Mouse (Mus musculus) embryonic facial prominence, embryonic 13.5 days (tissue): ENCODE results near the gene Il1r1. TPM values are rescaled to one million over a fixed set of nuclear protein-coding genes. Genes with fewer than 3 reads are reported as not detected.

Experiments
- ATAC-seq: fragments of 200-750 bp; cut with Nextera tagmentation; 2 replicates; pipeline ENCODE4 v1.8.0; 2017; ENCODE audit warnings: low read depth; ENCODE audit not compliant: insufficient number of reproducible peaks, insufficient read depth, low FRiP score, low TSS enrichment
- H3K27ac ChIP-seq: fragments of 300-500 bp; sonication (generic); 2 replicates; pipeline ENCODE4 v1.5.1; 2015; ENCODE audit warnings: moderate library complexity, mild to moderate bottlenecking, inconsistent platforms
- H3K27me3 ChIP-seq: fragments of 300-500 bp; sonication (generic); 2 replicates; pipeline ENCODE4 v1.6.1; 2015; ENCODE audit warnings: mild to moderate bottlenecking, inconsistent platforms
- H3K36me3 ChIP-seq: fragments of 300-500 bp; sonication (generic); 2 replicates; pipeline ENCODE4 v1.6.1; 2015; ENCODE audit warnings: mild to moderate bottlenecking, inconsistent platforms
- H3K4me1 ChIP-seq: fragments of 300-500 bp; sonication (generic); 2 replicates; pipeline ENCODE4 v1.6.1; 2015; ENCODE audit warnings: inconsistent platforms
- H3K4me2 ChIP-seq: fragments of 300-500 bp; sonication (generic); 2 replicates; pipeline ENCODE4 v1.6.1; 2015; ENCODE audit warnings: moderate library complexity, mild to moderate bottlenecking, inconsistent platforms
- H3K4me3 ChIP-seq: fragments of 300-500 bp; sonication (generic); 2 replicates; pipeline ENCODE4 v1.5.1; 2015; ENCODE audit warnings: mild to moderate bottlenecking, inconsistent platforms
- H3K9ac ChIP-seq: fragments of 300-500 bp; sonication (generic); 2 replicates; pipeline ENCODE4 v1.6.1; 2015; ENCODE audit warnings: mild to moderate bottlenecking, inconsistent platforms
- H3K9me3 ChIP-seq: fragments of 300-500 bp; sonication (generic); 2 replicates; pipeline ENCODE4 v1.6.1; 2016; ENCODE audit warnings: inconsistent platforms
- WGBS: fragments of 180-500 bp; shearing (Covaris S2); methylation state at CpG from one replicate; pipeline ENCODE4 v1.1.7; 2015; ENCODE audit warnings: mixed read lengths; 5-methylcytosine and 5-hydroxymethylcytosine counted together
- polyA plus RNA-seq: library from polyadenylated mRNA; unstranded; fragments of >200 nt; fragmentation: Nextera tagmentation; extraction: Ambion mirVana; gene quantifications from 2 replicates; pipeline ENCODE4 v1.2.1, GENCODE M21; 2015

Il1r1 gene
- polyA plus RNA-seq = 6.7 and 7.2 TPM in 2 replicates

DNA sequence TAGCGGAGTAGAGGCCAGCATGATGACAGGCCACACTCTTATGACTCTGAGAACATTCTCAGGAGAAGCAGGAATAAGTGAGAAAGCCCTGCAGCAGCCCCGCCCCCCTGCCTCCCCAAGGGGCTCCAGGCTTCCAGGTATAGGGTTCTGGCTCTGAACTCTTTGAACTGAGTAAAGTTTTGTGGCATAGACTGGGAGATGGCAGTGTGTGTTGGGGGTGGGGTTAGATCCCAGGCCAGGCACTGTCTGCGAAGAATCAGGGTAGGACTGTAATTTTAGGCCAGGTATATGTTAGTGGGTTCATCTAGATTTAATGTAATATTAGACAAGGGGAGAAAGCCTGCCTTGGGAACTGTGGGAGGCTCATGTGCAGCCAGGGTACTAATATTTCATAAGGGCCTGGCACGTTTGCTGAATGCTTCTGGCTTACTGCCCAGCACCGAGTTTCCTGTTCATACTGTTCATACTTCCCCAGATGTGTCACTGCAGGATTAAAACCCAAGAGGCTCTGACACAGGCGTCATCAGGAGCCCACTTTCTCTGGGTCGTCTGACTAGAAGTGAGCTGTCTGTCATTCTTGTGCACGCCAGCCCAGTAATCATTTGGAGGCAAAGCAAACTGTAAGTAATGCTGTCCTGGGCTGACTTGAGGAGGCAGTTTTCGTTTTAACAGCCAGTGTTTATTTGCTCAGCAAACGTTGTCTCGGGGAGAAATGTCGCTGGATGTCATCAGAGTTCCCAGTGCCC lies at the start of gene Il1r1:
Il1r1 (plus strand) TSS at position 542 of the 746 bp plus-strand sequence.
- peak within 1 kb of the TSS; percentile 44; the same call in 1 of the 2 replicates for H3K9ac ChIP-seq
- peak; percentile 71 for ATAC-seq
- H3K4me1 ChIP-seq = peaks cover 19% of the 10 kb centered on the region
- H3K27me3 ChIP-seq = no peaks in the 10 kb centered on the region; the same call in 1 of the 2 replicates
- H3K4me3 ChIP-seq = no peak within 1 kb of the TSS
- H3K9me3 ChIP-seq = no peaks in the 10 kb centered on the region
- H3K4me2 ChIP-seq = peak within 1 kb of the TSS; percentile 32
- H3K36me3 ChIP-seq = no peaks in the 10 kb centered on the region
- H3K27ac ChIP-seq = peak within 1 kb of the TSS; percentile 77
- WGBS = 36% methylated on average over 12 of the region's 12 CpGs

DNA sequence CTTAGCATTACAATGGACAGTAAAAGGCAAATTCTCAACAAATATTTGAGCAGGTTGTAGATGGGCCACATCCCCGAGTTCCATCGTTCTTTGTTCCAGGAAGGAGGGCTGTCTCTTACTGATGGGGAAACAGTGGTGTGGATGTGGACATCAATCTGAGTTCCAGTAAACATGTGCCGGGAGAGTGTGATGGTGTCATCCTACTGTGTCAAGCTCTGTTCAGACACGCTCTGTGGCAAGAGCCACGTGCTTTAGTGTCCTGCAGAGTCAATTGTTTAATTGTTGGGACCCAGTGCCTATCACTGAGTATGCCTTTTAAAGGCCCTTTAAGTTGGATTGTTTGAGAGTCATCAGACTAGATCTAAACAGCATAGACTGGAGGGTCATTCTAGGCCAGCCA lies 49.8 kb upstream of the Il1r1 start:
- no peak overlapping the region for H3K4me3 ChIP-seq
- peaks cover 12% of the 10 kb centered on the region for H3K4me1 ChIP-seq
- no peak overlapping the region for H3K9ac ChIP-seq
- no peak for ATAC-seq
- 91% methylated on average over 5 of the region's 5 CpGs for WGBS
- no peaks in the 10 kb centered on the region for H3K27me3 ChIP-seq
- no peak overlapping the region for H3K4me2 ChIP-seq
- no peaks in the 10 kb centered on the region for H3K9me3 ChIP-seq
- no peaks in the 10 kb centered on the region for H3K36me3 ChIP-seq
- no peak overlapping the region for H3K27ac ChIP-seq

DNA sequence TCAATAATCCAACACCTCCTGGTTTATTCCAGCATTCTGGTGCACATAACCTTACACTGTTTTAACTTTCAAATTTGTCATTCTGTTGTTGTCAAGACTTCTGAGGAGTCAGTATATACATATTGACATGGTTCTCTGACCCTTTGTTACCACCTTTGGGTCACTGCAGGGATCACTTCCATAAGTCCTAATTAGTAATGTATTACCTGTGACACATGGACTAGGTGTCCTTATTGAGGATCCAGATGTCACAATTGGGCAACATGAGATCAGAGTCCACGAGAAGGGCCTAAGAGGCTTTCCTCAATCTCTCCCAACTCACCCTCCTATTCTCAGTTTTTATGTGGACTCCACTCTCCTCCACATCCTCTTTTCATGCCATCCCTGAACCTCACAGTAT lies 49.1 kb upstream of the Il1r1 start:
- H3K4me2 ChIP-seq = no peak overlapping the region
- H3K27ac ChIP-seq = no peak overlapping the region
- H3K27me3 ChIP-seq = no peaks in the 10 kb centered on the region
- H3K4me3 ChIP-seq = no peak overlapping the region
- WGBS = 93% methylated on average over 1 of the region's 1 CpGs
- no peak overlapping the region for H3K9ac ChIP-seq
- no peaks in the 10 kb centered on the region for H3K9me3 ChIP-seq
- no peaks in the 10 kb centered on the region for H3K36me3 ChIP-seq
- ATAC-seq = no peak
- H3K4me1 ChIP-seq = peaks cover 12% of the 10 kb centered on the region

DNA sequence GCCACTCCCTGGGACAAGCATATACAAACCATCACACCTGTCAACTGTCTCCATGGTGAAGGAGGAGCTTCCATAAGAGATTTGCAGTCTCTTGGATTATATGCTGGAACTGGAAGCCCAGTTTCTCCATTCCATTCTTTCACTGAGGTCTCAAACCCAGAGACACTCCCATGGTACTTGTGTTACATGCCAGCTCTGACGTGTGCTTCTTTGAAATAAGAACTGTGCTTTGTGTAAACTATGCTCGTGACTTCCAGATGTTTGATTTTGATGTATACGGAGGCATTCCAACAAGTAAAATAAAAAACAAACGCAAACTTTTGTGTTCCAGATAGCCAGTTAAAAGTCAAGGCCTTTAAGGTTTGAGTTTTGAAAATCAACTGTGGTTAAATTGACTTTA lies 45.8 kb upstream of the Il1r1 start:
- WGBS = 23% methylated on average over 4 of the region's 4 CpGs
- Histone ChIP-seq H3K4me3 (no peak overlapping the region), H3K27ac (no peak overlapping the region), H3K4me2 (no peak overlapping the region), H3K4me1 (peaks cover 12% of the 10 kb centered on the region), H3K9ac (no peak overlapping the region), H3K27me3 (no peaks in the 10 kb centered on the region), H3K36me3 (no peaks in the 10 kb centered on the region), H3K9me3 (no peaks in the 10 kb centered on the region)
- ATAC-seq = no peak

DNA sequence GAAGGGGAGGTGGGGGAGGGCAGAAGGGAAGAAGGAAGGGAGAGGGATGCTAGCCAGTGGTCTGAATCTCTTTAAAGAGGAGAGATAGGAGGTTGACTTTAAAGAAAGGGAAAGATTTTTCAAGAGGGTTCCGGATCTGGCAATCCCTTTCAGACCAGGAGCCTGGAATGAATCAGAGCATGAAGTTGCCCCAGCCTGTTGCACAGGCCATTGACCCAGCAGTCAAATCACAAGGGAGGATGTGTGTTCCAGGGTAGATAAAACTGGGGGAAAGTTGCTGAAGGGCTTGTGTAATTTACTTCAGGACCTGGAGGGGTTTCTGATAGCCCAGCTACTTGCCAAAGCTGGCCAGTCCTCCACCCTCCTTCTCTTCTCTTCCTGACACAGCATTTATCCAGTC lies 45.4 kb upstream of the Il1r1 start:
- no peak overlapping the region for H3K9ac ChIP-seq
- H3K27me3 ChIP-seq = no peaks in the 10 kb centered on the region
- no peak overlapping the region for H3K4me3 ChIP-seq
- WGBS = 28% methylated on average over 1 of the region's 1 CpGs
- no peaks in the 10 kb centered on the region for H3K36me3 ChIP-seq
- H3K27ac ChIP-seq = no peak overlapping the region
- no peak for ATAC-seq
- H3K4me2 ChIP-seq = no peak overlapping the region
- peaks cover 12% of the 10 kb centered on the region for H3K4me1 ChIP-seq
- H3K9me3 ChIP-seq = no peaks in the 10 kb centered on the region

DNA sequence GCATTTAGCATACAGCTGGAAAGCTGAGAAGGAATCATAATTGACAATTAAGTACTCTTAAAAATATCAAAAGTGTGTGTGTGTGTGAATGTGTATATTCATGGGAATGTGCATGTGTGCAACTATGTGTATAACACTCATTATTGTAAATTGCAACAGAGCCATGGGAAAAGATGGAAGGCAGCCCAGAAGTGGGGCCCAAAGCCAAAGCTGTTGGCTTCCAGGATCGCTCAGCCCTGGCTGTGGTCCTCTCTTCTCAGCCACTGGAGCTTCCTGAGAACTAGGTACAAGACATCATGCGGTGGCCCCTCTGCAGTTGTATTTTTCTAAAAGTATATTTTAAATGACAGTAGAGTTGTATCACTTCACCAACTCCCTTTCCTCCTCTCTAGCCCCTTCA lies 44.0 kb upstream of the Il1r1 start:
- no peak for ATAC-seq
- WGBS = 80% methylated on average over 2 of the region's 2 CpGs
- no peaks in the 10 kb centered on the region for H3K36me3 ChIP-seq
- no peak overlapping the region for H3K4me3 ChIP-seq
- H3K4me1 ChIP-seq = peaks cover 12% of the 10 kb centered on the region
- no peaks in the 10 kb centered on the region for H3K27me3 ChIP-seq
- H3K27ac ChIP-seq = no peak overlapping the region
- H3K9me3 ChIP-seq = no peaks in the 10 kb centered on the region
- no peak overlapping the region for H3K4me2 ChIP-seq
- H3K9ac ChIP-seq = no peak overlapping the region

DNA sequence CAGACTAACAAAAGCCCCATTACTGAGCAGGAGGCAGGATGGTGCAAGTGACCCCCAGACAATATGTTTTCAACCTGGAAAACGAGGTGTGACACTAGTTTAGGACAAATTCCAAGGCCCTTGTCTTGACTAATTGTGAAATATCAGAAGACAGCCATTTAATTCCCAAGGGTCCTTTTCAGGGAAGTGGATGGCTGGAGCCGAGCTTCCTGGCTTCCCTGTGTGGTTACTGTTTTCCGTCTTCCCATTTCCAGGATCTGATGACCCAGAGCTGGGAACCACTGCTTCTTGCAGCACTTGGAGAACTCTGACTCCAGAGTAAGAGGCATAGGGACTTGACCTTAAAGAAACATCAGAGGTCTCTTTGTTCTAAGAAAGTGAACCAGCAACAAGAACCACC lies 43.2 kb upstream of the Il1r1 start:
- WGBS = 50% methylated on average over 3 of the region's 3 CpGs
- H3K4me1 ChIP-seq = peaks cover 12% of the 10 kb centered on the region
- no peak overlapping the region for H3K27ac ChIP-seq
- H3K27me3 ChIP-seq = no peaks in the 10 kb centered on the region
- H3K9ac ChIP-seq = no peak overlapping the region
- no peaks in the 10 kb centered on the region for H3K9me3 ChIP-seq
- ATAC-seq = no peak
- H3K4me2 ChIP-seq = no peak overlapping the region
- no peaks in the 10 kb centered on the region for H3K36me3 ChIP-seq
- H3K4me3 ChIP-seq = no peak overlapping the region

DNA sequence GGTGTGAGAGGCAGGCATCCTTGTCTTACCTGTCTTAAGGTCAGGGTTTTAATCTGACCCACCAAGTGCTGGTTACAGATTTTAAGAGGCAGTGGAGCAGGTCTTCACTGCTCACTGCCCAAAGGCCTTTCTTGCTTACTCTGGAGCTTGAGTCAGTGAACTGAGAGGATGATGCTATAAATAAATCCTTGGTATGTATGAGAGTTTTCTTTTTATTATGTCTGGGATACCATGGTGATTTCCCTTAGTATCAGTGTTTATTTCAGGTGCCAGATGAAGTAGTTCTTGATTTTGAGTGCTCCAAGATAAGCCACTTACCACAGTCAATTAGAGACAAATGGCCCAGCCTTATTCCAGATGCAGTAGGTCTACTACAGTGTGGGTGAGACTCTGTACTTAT lies 41.5 kb upstream of the Il1r1 start:
- H3K27me3 ChIP-seq = no peaks in the 10 kb centered on the region
- ATAC-seq = no peak
- no peak overlapping the region for H3K4me2 ChIP-seq
- H3K9ac ChIP-seq = no peak overlapping the region
- peaks cover 17% of the 10 kb centered on the region for H3K4me1 ChIP-seq
- no peaks in the 10 kb centered on the region for H3K9me3 ChIP-seq
- H3K4me3 ChIP-seq = no peak overlapping the region
- no peak overlapping the region for H3K27ac ChIP-seq
- no peaks in the 10 kb centered on the region for H3K36me3 ChIP-seq

DNA sequence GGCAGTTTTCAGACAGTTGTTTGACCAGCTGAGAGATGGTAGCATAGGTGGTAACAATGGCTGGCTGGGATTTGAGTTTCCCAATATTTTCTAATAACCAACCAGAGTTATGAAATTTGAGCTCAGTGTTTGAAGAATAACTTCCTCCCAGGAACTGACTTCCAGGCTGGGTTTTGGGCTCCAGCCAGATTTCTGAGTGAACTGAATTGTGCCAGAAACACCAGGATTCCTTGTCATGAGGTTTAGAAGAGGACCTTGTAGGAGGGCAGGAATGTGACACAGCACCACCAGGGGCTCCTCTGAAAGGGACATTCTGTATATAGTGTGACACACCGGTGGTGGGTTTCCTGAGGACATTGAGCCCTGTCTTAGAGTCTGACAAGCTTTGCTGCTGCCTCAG lies 36.9 kb upstream of the Il1r1 start:
- H3K9me3 ChIP-seq = no peaks in the 10 kb centered on the region
- no peak overlapping the region for H3K4me2 ChIP-seq
- WGBS = 71% methylated on average over 1 of the region's 1 CpGs
- H3K27me3 ChIP-seq = no peaks in the 10 kb centered on the region
- peaks cover 10% of the 10 kb centered on the region; the same call in 1 of the 2 replicates for H3K4me1 ChIP-seq
- H3K27ac ChIP-seq = no peak overlapping the region
- ATAC-seq = no peak
- H3K9ac ChIP-seq = no peak overlapping the region
- no peak overlapping the region for H3K4me3 ChIP-seq
- no peaks in the 10 kb centered on the region for H3K36me3 ChIP-seq

DNA sequence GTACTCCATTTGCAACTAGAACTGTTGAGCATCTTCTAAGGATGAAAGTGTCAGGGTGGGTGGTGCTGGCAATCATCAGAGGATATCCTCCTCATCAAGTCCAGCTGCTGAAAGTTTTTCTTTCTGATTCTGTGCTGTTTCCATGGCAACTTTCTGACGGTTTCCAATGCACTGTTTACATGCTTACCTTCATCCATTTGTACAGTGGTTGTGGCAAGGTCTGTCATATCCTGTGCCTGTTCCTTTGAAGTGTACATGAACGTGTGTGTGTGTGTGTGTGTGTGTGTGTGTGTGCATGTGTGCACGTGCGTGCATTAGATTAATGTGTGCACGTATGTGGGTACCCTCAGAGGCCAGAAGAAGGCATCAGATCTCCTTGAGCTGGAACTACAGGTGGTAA lies 34.9 kb upstream of the Il1r1 start:
- no peaks in the 10 kb centered on the region for H3K27me3 ChIP-seq
- 62% methylated on average over 5 of the region's 5 CpGs for WGBS

DNA sequence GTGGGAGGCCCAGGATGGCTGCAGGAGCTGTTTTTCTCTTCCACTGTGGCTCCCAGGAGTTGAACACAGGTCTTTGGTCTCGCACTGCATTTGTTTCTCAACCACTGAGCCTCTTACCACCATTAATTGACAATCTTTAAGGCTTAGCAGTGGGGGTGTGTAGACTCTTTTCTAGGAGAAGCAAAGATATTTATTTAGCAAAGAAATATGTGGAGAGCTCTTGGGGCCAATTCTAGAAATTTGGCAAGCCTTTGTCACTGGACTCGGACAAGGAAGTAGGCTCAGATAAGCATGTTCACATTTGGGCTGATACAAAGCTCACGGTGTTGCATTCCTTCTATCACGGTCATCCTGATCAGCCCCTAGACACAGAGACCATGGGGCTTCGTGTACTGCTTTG lies 34.0 kb upstream of the Il1r1 start:
- no peak for ATAC-seq
- Histone ChIP-seq H3K27ac (no peak overlapping the region), H3K9ac (no peak overlapping the region), H3K4me1 (peaks cover 10% of the 10 kb centered on the region; the same call in 1 of the 2 replicates), H3K36me3 (no peaks in the 10 kb centered on the region), H3K4me2 (no peak overlapping the region), H3K27me3 (no peaks in the 10 kb centered on the region), H3K4me3 (no peak overlapping the region), H3K9me3 (no peaks in the 10 kb centered on the region)
- WGBS = 80% methylated on average over 5 of the region's 5 CpGs

More for the DNA sequence above, 34.9 kb upstream of the Il1r1 start:
- Histone ChIP-seq H3K36me3 (no peaks in the 10 kb centered on the region), H3K4me1 (peaks cover 10% of the 10 kb centered on the region; the same call in 1 of the 2 replicates), H3K9ac (no peak overlapping the region), H3K4me3 (no peak overlapping the region), H3K27ac (no peak overlapping the region), H3K9me3 (no peaks in the 10 kb centered on the region), H3K4me2 (no peak overlapping the region)
- no peak for ATAC-seq

DNA sequence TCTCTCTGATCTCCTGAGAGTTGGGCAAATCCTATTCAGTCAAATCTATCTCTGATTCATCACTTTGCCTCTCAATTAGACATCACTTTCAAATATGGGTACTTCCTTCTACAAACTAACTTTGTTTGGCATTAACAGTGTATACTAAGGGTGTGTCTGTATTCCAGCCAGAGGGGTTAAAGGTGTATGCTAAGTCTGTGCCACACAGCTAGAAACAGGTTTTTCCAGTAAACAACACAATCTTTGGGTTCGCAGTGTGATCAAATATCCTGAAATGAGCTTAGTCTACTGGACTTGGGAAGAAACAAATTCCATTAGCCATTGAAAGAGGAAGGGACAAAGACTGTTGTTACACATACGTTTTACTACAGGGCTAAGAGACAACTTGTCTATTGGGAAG lies 30.6 kb upstream of the Il1r1 start:
- no peak for ATAC-seq
- peaks cover 5% of the 10 kb centered on the region; the same call in 1 of the 2 replicates for H3K4me1 ChIP-seq
- WGBS = 72% methylated on average over 2 of the region's 2 CpGs
- no peak overlapping the region for H3K9ac ChIP-seq
- H3K27me3 ChIP-seq = no peaks in the 10 kb centered on the region
- H3K9me3 ChIP-seq = no peaks in the 10 kb centered on the region
- no peaks in the 10 kb centered on the region for H3K36me3 ChIP-seq
- H3K4me3 ChIP-seq = no peak overlapping the region
- H3K27ac ChIP-seq = no peak overlapping the region
- H3K4me2 ChIP-seq = no peak overlapping the region
